Mouse (Mus musculus) thymus, postnatal 36 days (tissue): ENCODE results near the gene Trpv1.

Experiments used
- DNase-seq, 2 experiments: peaks; one replicate each; pipeline ENCODE4 v3.0.0; 2022; ENCODE audit warnings: mixed read lengths in 2 of 2

Trpv1 gene

DNA sequence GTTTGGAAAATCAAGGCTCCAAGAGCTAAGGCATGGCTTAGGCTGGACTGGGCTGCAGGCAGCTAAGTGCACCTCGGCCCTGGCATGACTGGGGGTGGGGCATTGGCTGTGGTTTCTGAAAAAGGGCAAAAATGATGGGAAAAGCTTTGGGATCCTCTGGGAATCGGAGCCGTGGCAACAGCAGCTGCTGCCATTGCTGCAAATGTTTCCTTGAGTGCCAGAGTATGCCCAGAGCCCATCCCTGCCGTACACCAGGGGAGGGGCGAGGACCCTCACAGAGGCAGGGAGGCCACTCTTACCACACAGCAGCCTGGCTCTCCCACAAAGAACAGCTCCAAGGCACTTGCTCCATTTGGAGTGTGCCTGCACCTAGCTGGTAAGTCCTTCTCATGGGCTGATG, at the start of gene Trpv1:
Gene Trpv1, plus strand, starts transcription at position 301 of the 400 bp plus-strand sequence.
- DNase-seq: no peak

GRCm38 (mm10) chr11:73185872-73186615, 48.0 kb upstream of the Trpv1 start:
- no peak for DNase-seq

DNA sequence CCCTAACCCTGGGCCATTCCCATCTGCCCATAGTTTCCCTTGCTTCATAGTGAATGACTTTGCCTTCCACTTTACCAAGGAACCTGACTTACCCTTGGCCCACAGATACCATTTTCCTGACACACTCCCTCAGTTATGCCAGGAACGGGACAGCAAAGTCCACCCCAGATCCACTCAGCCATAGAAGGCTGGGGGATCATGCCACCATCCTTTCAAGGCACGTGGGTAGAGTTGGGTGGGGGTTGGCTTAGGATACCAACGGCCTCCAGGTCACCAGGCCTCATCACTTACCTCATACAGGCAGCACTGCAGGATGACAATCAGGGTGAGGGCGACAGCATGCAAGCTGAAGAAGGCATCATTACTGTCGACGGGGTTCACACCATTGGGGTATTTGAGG, 46.9 kb upstream of the Trpv1 start:
- no peak for DNase-seq

DNA sequence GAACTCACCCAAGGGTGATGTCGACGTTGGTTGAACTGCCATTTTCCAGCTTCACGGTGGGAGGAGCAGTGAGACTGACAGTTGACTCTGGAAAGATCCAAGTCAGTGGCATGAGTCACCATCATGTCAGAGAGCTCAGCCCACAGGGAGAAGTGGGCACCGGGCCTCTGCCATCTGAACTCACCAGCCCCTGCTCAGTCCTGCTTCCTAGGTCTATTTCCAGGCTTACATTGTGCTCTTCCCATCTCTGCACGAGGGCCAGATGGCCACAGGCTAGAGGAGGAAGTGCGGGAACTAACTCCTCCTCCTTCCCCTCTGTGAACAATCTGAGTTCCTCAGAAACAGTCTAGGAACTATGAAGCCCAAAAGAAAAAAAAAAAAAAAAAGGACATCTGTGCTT, 41.0 kb upstream of the Trpv1 start:
- no peak for DNase-seq

DNA sequence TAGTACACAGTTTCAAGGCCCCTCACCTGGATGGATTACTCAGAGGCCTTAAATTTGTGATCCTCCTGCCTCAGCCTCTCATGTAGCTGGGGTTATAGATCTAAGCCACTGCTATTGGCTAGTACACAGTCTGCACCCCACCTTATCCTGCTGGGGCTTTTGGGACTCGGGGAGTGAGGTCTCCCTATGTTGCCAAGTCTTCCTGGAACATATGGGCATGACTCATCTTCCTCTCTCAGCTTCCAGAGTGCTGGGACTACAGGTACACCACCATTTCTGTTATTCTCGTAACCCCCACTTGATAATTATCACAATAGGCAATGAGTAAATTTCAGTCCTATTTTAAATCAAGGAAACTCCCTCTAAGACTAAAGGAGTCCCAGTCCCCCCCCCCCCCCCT, 39.6 kb upstream of the Trpv1 start:
- DNase-seq: no peak

DNA sequence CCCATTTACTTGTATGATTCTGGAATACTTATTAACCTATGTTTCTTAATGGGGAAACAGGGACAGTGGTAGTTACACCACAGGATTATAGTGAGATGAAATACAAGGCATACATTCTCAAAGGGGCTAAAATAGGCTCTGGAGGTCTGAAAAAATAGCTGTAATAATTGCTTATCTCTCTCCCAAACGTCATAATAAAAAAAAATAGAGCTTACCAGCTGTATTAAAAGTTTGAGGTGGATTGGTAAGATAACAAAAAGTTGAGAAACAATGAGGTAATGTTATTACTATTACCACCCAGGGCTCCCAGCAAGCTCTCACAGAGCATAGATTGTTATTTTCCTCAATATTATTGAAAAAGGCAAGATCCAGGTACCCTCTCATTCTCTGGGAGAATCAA, 35.9 kb upstream of the Trpv1 start:
- DNase-seq: no peak

DNA sequence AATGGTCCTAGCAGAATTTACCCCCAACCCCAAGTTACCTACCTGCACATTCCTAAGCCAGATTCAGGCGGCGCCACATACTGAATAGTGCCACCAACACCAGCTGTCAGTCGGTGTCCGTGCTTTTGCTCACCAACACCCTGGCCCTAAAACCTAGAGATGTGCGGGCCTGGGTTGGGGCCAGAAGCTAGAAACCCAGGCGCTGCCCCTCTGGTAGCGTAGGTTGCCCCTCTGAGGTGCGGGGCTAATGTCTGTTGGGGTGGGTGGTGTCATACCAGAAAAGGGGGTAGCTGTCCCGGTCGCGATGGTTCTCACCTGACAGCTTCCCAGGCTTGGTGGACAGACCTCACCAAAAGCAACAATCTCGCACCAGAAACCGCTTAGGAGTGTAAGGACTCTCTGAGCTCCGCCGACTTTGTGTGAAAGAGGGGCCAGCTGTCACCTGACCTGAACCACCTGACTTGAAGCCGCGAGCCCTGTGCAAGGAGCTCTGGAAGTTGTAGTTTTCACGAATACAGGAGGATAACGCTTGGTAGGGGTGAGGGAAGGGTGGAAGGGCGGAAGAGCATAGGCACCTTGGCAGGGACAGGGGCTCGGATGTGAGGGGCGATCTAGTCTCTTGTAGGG, 35.4 kb upstream of the Trpv1 start, which contains the start of gene Ctns:
Gene Ctns, minus strand, starts transcription at position 440 of the 627 bp plus-strand sequence.
- peak in 1 of 2 experiments; percentile 83 for DNase-seq

DNA sequence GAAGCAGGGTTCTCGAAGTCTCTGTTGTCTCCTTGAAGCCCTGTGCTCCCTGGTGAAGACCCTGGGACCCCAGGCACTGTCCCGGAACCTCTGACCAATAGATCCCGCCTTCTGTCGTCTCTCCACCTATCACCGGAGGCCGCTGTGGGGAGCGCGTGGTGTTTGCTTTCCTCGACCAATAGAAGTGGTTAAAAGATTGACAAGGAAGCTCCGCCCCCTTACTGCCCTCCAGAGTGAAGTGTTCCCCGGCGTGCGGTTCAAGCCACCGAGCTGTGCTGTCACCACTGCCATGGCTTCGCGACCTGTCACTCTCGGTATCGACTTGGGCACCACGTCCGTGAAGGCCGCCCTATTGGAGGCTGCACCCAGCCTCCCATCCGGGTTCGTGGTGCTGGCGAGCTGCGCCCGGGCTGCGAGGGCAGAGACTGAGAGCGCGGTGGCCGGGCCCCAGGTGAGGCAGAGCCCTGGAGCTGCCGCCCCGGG, 34.8 kb upstream of the Trpv1 start, which contains the start of gene Shpk:
Gene Shpk, plus strand, starts transcription at position 231 of the 483 bp plus-strand sequence.
- peak; percentile 94 for DNase-seq

DNA sequence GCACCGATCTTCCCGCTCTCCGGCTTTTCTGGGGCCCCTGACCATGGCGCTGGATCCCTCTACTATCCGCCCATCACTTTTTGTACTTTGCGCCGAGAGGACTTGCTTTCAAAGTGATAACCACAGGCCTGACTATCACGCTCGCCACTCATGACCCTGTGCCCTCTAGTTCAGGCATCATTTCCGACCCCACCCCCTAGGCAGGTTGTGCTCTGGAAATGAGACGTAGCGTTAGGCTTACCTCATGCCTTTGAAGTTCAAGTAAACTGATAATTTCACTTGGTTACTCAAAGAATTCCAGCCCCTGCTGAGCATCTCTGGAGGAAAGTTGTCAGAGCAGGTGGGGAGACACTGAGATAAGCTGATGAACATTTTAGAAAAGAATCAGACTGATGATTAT, 34.2 kb upstream of the Trpv1 start:
- peak; percentile 13 to 49 for DNase-seq

GRCm38 (mm10) chr11:73201021-73201420, 33.1 kb upstream of the Trpv1 start:
- DNase-seq: no peak

DNA sequence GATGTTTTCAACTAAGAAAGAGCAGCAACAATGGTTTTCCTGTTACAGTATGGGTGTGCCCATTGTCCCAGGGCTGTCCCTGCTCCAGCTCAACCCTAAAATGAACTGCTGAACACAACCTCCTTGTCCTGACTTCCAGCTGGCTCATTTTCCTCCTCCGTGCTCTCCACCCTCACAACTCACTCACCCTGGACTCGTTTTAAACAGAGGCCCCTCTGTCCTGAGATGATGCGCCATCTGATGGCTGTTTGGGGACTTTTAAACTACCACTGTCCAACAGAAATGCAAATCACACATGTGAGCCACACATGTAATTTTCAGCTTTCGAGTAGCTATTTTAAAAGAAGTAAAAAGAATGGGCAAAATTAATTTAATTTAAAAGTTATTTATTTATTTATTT, 32.5 kb upstream of the Trpv1 start:
- no peak for DNase-seq

DNA sequence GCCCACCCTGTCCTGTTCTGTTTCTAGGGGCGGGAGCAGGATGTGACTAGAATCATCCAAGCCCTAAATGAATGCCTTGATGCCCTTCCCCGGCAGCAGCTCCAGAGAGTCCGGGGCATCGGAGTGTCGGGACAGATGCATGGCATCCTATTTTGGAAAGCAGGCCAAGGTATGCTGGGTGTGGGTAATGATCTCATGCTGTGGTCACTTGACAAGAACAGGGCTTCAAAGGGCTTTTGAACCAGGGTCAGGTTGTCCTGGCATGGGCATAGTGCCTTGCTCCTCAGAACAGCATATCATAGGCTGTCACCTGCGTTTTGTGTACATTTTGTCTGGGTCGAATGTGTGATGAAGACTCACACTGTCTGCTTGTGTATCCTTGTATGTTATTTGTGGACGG, 30.2 kb upstream of the Trpv1 start:
- no peak for DNase-seq

DNA sequence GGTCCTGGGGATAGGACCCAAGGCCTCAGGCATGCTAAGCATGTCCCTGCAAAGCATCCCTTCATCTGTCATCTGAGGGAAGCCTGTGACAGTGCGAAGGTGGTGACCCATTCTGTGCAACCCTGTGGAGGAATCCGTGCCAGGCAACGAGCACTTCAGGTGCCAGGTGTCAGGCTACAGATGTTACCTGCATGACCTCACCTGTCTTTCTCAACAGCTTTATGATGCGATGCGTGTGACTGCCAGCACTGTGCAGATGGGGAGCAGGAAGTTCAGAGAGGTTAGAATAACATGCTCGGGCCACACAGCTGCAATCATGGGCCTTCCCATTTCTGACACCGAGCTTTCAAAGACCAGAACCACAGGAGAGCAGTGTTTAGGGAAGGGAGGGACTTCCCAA, 28.9 kb upstream of the Trpv1 start:
- no peak for DNase-seq

- DNase-seq: peak in 1 of 2 experiments; percentile 12
Observed at GRCm38 (mm10) chr11:73207621-73208020, 26.5 kb upstream of the Trpv1 start.

- no peak for DNase-seq
Observed at GRCm38 (mm10) chr11:73213956-73214355, 20.1 kb upstream of the Trpv1 start.

GRCm38 (mm10) chr11:73219671-73220070, 14.4 kb upstream of the Trpv1 start:
- no peak for DNase-seq

DNA sequence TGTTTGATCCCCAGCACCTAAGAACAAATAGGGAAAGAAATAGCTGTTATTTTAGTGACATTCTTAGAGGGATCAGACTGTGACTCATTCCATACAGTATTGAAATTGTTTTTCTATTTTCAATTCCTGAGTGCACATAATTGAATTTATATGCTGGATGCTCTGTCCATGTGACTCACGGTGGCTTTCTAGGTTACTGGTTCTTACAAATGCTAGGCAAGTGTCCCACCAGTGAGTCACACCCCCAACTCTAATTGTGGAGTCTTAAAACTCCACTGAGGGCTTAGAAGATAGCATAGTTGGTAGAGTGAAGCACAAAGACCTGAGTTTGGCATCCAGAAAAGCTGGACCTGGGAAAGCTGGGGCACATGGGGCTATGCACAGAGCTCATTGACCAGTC, 13.4 kb upstream of the Trpv1 start:
- DNase-seq: no peak

DNA sequence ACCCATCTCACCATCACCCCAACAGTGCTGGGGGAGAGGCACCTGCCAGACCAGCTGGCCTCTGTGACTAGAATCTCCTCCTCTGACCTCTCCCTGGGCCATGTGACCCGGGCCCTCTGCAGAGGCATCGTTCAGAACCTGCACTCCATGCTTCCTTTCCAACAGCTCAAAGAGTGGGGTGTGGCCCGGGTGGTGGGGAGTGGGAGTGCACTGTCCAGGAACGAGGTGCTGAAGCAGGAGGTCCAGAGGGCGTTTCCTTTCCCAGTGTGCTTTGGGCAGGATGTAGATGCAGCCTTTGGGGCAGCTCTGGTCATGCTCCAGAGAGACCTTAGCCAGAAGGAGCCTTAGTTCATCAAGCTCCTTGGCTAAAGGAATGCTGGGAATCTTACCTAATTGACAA, 11.2 kb upstream of the Trpv1 start:
- DNase-seq: no peak

- DNase-seq: no peak
Observed at GRCm38 (mm10) chr11:73223966-73224365, 10.1 kb upstream of the Trpv1 start.

DNA sequence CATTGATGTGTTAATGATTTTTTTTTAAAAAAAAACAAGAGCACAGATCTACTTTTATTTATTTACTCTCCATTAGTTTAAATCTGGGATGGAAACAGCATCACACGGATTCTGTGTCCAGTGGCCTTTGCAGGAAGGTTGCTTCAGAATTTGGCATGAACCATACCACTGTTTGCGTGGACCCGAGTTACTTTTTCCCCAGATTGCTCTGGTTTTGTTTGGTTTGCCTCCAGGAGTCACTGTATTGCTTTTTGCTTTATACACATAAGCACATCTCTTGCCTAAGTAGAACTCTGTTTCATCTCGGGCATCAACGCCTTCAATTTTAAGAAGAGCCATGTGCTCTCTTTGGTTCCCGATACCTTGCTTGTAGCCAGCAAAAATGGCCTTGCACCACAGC, 8.2 kb upstream of the Trpv1 start:
- no peak for DNase-seq

DNA sequence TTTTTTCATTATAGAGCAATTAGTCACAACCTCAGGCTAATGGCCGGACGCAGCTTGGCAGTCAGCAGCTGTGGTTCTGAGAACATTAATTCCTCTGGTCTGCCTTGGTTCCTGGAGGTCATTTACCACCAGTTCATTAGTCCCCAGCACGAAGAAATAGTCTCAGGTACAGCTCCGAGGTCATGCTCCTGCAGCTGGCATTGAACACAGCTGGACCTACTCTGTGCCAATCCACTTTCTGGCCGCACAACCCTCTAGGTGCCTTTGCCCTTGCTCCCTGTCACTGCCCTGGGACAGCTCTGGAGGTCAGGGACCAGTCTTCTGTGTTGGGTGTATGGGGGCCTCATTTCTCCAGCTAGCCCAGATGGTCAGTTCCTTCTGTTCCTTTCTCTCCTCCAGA, 5.2 kb upstream of the Trpv1 start:
- no peak for DNase-seq

DNA sequence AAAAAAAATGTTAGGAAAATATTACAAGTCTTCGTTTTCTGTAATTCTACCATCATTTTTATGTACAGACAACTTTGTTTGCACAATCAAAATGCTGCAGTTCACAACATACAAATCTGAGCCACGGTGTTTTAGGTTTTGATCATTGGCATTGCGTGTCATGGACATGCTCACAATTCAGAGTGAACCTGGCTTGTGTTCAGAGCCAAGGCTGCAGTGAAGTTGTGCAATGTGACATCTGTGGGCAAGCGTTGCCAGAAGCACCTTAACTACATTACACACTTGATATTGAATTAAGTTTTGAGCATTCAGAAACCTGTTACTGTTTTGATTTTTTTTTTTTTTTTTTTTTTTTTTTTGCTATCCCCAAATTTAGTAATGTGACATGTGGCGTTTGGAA, 4.0 kb upstream of the Trpv1 start:
- no peak for DNase-seq

- no peak for DNase-seq
Observed at GRCm38 (mm10) chr11:73232513-73232912, 1.6 kb upstream of the Trpv1 start.

- DNase-seq: no peak
Observed at GRCm38 (mm10) chr11:73235990-73236701, 2.1 kb downstream of the Trpv1 start.
